Mouse (Mus musculus) naive thymus-derived CD4-positive, alpha-beta T cell, adult 2 months (primary cell): Measurements from ENCODE around the gene Aamp.

Experiments used
- DNase-seq: peaks from one replicate; pipeline ENCODE4 v3.0.0-alpha.2; 2011; ENCODE audit warnings: low read depth

Aamp gene

GRCm38 (mm10) chr1:74300347-74301110 lies 16.0 kb upstream of the Aamp start:
- no peak for DNase-seq

- no peak for DNase-seq
Measured at GRCm38 (mm10) chr1:74298996-74299395, 14.5 kb upstream of the Aamp start.

- DNase-seq, result no peak
Measured at GRCm38 (mm10) chr1:74298157-74298750, 13.7 kb upstream of the Aamp start.

GRCm38 (mm10) chr1:74297269-74297668 lies 12.7 kb upstream of the Aamp start:
- DNase-seq, result no peak

GRCm38 (mm10) chr1:74296477-74296876 lies 11.9 kb upstream of the Aamp start:
- no peak for DNase-seq

- no peak for DNase-seq
Measured at GRCm38 (mm10) chr1:74295456-74296171, 11.1 kb upstream of the Aamp start.

GRCm38 (mm10) chr1:74294733-74295455 lies 10.4 kb upstream of the Aamp start:
- DNase-seq, result no peak

GRCm38 (mm10) chr1:74294090-74294643 lies 9.6 kb upstream of the Aamp start:
- DNase-seq, result no peak

- DNase-seq, result no peak
Measured at GRCm38 (mm10) chr1:74293306-74293960, 8.9 kb upstream of the Aamp start.

- DNase-seq, result no peak
Measured at GRCm38 (mm10) chr1:74292331-74293020, 7.9 kb upstream of the Aamp start.

- no peak for DNase-seq
Measured at GRCm38 (mm10) chr1:74290141-74290540, 5.6 kb upstream of the Aamp start.

- DNase-seq, result no peak
Measured at GRCm38 (mm10) chr1:74289740-74290139, 5.2 kb upstream of the Aamp start.

- DNase-seq, result no peak
Measured at GRCm38 (mm10) chr1:74289248-74289647, 4.7 kb upstream of the Aamp start.

- no peak for DNase-seq
Measured at GRCm38 (mm10) chr1:74288327-74288726, 3.8 kb upstream of the Aamp start.

GRCm38 (mm10) chr1:74286869-74287607 lies 2.5 kb upstream of the Aamp start:
- peak; percentile 43 for DNase-seq

- peak; percentile 45 for DNase-seq
Measured at GRCm38 (mm10) chr1:74285212-74286010, 873 bp upstream of the Aamp start.

- peak; percentile 63 for DNase-seq
Measured at GRCm38 (mm10) chr1:74283686-74284463, 663 bp downstream of the Aamp start.

GRCm38 (mm10) chr1:74282896-74283625 lies 1.5 kb downstream of the Aamp start:
- DNase-seq, result no peak
